Mouse (Mus musculus) kidney, adult 18-20 months (tissue): ENCODE data around the gene Lrrc74a.

ENCODE experiments used
- DNase-seq: peaks from one replicate; pipeline ENCODE4 v3.0.0; 2021

Lrrc74a gene

DNA sequence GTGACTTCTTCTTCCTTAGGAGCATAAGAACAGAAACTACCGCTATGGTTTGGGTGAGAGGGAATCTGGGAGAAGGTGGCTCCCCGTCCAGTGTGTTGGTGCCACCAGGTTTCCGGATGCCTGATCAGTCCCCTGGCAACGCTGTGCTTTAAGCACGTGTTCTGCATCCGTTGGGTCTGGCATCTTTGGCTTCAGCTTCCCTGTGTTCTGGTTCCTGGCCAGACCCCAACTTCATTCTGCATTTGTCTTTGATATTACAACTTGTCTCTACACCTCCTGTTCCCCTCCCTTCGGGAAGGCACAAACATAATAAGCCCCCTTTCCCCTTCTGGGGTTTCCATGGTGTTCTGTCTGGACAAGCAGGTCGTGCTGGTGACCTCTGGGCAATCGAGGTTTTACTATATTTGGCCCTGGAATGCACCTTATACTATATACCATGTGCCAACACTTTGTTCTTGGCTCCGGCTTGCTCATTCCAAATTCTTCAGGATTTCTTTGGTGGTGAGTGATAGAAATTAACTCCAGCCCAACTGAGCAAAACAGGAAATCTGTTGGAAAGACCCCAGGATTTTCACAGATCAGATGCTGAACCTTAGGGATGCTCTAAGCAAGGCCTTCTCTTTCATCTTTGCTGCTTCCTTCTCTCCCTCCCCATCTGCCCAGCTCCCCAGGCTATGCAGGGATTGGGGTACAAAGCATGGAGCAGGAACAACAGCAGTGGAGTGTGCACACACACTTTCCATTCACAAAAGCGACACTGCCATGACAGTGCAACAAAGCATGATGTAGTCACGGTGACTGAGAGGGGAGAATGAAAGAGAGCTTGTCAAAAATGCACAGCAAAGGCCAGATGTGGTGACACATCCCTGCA, 52.2 kb downstream of the Lrrc74a start:
- DNase-seq, result no peak

DNA sequence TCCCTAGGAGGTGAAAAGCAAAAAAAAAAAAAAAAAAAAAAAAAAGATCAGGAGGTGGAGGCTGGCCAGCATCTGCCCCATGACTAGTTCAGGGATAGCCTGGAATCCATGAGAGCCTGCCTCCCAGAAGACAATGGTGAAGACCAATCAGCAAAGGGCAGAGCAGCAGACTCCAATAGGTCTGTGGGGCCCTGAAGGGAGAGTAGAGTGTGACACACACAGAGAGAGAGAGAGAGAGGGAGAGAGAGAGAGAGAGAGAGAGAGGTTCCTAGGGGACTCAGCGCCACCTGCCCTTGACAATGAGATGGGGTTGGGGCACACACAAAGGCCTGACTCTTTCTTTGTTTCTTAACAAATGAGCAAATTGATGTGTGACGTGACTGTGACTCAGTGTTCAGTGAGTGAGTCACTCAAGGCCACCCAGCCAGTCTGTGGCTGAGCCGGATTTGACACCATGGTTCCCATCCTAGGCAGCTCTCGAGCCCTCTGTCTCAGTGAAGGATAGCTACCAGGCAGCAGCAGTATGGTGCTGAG, 52.9 kb downstream of the Lrrc74a start:
- DNase-seq, result no peak

- DNase-seq, result no peak
Observed at GRCm38 (mm10) chr12:86790100-86790848, 56.1 kb downstream of the Lrrc74a start.

DNA sequence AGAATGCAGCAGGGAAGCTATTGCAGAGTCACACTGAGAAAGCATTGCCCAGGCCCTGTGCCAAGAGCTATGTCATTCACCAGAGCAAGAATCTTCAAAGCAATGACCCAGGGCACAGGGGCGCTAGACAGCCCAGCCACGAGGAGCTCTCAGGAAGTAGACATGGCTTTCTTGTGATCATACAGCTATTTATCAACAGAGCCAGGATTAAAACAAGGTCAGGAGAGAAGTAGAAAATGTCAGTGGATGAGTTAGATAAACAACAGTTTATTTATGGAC, 56.6 kb downstream of the Lrrc74a start:
- DNase-seq, result peak; percentile 67

DNA sequence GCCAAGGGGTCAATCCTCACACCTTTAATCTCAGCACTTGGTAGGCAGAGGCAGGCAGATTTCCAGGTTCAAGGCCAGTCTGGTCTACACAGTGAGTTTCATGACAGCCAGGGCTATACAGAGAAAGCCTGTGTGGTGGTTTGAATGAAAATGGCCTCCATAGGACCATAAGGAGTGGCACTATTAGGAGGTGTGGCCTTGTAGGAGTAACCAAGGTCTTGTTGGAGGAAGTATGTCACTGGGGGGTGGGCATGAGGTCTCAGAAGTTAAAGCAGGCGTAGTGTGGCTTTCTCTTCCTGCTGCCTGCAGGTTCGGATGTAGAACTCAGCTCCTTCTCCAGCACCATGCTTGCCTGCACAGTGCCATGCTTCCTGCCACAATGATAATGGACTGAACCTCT, 57.8 kb downstream of the Lrrc74a start:
- no peak for DNase-seq

- DNase-seq, result peak; percentile 67
Observed at GRCm38 (mm10) chr12:86793830-86794229, 59.7 kb downstream of the Lrrc74a start.

GRCm38 (mm10) chr12:86794331-86794730, 60.2 kb downstream of the Lrrc74a start:
- DNase-seq, result no peak

GRCm38 (mm10) chr12:86795076-86795837, 61.1 kb downstream of the Lrrc74a start:
- DNase-seq, result no peak

- peak; percentile 84 for DNase-seq
Observed at GRCm38 (mm10) chr12:86795838-86796232, 61.7 kb downstream of the Lrrc74a start.

DNA sequence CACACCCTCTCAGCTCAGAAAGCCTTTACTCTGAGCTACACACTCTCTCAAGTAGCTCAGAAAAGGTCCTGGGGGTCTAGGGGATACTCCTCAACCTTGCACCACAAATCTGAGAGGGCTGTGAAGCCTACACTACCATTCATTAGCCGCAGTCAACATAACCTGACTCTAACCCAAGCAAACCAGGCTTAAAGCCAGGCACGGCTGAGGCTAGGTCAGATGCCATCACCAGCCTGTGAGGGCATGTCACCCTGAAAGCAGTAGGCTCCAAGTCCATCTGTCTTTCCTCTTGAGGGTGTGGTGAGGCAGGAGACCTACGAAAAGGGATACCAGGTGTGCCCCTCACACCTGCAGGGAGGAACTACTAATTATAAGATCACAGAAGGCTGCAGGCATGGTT, 62.2 kb downstream of the Lrrc74a start:
- DNase-seq, result no peak

- no peak for DNase-seq
Observed at GRCm38 (mm10) chr12:86797771-86798170, 63.6 kb downstream of the Lrrc74a start.

DNA sequence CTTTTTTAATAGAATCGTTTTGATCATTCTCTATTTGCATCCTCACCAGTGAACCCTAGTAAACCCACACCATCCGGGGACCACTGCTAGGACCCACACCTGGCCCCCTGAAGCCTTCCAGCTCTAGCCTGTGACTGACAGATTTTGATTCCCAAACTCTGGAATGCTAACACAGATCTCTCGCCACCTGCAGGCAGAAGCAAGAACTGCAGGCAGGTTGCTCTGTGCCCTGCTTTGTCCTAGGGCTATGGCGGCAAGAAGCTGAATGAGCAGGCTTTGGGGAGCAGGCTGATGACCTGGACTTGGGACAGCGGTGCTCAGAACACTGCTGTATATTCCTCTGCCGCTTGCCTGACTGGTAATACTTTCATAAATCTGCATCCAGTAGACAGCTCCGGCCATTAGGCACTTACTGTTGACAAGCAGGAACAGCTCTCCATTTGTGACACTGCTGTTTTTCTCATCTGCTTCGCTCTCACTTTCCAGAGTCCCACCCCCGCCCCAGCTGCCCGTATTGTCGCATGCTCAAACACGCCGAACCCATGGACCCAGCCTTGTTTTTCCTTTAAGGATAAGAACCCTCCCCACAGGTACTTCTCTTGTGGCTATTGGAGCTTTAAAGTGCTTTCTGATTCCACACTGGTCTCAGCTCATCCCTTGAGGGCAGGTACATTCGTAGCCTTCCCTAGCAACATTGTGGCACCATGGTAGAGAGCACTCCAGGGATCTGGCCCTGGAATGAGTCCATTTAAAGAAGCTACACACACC, 64.8 kb downstream of the Lrrc74a start:
- peak; percentile 94 for DNase-seq

DNA sequence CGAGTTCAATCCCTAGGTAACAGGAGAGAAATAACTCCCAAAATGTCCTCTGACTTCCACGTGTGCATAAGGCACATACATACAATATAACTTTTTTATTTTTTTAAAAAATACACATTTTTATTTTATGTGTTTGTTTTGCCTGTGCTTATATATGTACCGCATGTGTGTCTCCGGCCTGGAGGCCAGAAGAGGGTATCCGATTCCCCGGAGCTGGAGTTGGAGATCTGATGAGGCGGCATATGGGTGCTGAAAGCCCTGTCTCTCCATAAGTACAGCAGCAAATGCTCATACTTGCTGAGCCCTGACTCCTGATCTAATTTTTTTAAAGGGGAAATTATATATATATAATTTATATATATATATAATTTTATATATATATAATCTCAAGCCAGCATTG, 65.6 kb downstream of the Lrrc74a start:
- no peak for DNase-seq

DNA sequence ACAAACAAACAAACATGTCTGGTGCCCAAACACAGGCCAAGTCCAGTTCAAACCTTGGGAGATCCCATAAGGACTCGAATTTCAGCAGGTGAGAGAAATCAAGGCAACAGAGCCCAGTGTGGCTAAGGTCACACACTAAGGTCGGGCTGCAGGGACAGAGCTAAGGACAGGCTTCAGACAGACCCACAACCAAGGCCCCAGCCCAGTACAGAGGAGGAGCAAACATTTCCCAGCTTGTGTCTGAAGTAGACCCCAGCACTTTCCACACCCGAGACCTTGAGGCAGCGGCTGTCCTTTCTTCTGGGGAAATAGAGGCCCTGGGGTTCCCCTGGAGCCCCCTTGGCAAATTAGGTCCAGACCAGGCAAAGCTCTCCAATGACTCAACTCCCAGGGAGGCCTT, 66.2 kb downstream of the Lrrc74a start:
- DNase-seq, result no peak

DNA sequence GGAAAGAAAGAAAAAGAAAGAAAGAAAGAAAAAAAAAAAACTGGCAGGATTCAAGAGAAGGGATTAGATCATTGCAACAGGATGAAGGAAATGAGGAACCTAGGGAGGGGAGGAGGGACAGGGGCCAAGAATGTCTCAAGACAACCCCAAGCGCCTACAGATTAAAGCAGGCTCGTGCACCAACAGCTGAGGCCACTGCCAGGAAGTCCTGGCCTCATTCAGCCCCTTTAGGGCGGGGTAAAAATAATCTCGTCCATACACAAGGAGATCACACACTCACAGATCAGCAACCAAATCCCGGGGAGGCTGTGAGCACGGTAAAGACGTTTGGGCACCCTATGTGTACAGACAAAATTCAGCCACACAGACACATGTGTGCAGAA, 66.6 kb downstream of the Lrrc74a start:
- no peak for DNase-seq

DNA sequence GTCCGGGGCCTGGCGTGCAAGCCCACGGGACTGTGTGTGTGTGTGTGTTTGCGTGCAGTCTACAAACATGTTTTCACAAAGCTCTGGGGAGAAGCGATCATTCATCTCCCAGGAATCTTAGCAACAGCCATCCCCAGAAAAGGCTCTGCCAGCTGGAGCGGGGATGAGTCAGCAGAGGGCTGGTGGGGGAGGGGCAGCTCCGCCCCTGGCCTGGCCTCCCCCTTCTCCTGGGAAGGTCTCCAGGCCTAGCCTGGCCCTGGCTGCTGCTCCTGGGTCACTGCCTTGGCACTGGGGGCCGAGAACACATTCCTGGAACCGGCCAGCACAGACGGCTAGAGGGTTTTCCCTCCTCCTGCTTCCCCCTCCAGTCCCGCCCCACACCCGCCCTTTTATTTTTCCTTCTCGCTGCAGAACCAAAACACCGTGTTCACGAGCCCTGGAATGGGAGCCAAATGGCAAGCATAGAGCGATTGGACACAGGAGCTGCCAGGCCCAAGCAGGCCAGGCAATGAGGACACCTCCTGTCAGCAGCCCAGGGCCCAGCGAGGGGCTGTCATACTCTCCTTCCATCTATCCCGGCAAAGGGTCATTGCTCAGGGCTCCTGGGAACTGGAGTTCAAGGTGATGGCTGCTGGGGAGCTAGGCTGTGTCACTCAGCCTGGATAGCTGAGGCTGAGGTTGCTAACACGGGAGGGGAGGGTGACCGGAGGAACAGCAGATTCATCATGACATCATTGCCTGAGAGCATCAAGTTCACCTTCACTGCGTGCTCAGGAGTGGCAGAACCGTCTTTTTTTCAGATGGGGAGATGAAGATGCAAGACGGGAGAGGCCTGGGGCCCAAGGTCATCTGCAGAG, 67.2 kb downstream of the Lrrc74a start:
- DNase-seq, result peak; percentile 98

GRCm38 (mm10) chr12:86802005-86802671, 68.0 kb downstream of the Lrrc74a start:
- peak; percentile 83 for DNase-seq

- no peak for DNase-seq
Observed at GRCm38 (mm10) chr12:86802899-86803298, 68.7 kb downstream of the Lrrc74a start.

DNA sequence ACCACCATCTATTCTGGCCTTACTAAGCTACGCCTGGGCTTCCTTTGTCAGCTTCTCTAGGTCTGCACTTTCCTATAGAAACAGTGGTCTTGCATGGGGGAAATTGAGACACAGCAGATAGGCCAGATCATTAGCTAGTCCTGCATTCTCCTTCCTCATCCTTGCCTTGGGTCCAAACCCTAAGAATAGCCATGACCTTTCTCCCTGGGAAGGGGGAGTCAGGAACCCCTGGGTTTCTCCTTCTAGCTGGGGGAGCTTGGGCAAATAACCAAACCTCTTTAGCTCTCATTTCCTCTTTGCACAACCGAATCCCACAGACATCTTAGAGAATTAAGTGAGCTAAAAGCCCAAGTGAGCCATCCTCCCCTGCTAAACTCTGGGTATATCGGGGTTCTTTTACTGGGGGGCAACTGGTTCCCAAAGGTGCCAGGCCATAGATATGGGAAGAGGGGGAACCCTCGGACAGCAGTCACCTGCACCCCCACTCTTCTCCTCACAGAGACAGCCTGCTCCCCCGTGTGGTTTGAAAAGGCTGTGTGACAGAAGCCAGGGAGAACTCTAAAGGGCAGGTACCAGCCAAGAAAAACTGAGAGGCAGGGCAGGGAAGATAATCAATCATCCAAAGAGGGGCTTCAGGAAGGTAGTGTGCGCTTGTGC, 69.6 kb downstream of the Lrrc74a start:
- DNase-seq, result no peak

DNA sequence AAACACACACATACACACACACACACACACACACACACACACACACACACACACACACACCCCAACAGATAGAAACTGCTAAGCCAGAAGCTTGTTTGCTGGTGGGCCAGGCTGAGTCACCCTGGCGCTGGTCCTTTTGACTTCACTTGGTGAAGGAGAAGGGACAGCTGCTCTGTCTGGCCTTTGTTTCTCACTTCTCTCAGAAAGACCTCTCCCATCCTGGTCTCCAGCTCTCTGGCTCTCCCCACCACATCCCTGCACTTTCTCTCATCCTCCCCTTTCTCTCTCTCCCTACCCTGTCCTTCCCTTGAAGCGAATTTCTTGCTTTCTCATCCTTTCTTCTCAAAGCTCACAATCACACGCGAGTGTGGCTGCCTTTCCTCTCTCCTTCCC, 70.1 kb downstream of the Lrrc74a start:
- no peak for DNase-seq

- DNase-seq, result no peak
Observed at GRCm38 (mm10) chr12:86804857-86805256, 70.7 kb downstream of the Lrrc74a start.
